Mouse (Mus musculus) effector memory CD4-positive, alpha-beta T cell, adult 7 months (primary cell): Measurements from ENCODE around the gene Cyp2b19. TPM values are rescaled to one million over a fixed set of nuclear protein-coding genes. Genes with fewer than 3 reads are reported as not detected.

Experiments
- polyA plus RNA-seq: library from polyadenylated mRNA; unstranded; fragments of 100-300 nt; shearing (Covaris generic); gene quantifications from one replicate; pipeline ENCODE4 v1.2.1, GENCODE M21; 2017

The Cyp2b19 gene
- polyA plus RNA-seq = not detected

GRCm38 (mm10) chr7:26756842-26757241, at the start of gene Cyp2b19:
TSS of gene Cyp2b19 (plus strand) at chr7:26757142.

GRCm38 (mm10) chr7:26808592-26808991, 51.6 kb downstream of the Cyp2b19 start, which contains the start of gene Cyp2g1:
TSS of gene Cyp2g1 (plus strand) at chr7:26808892.

Other genes with a start within 250 kb of the Cyp2b19 start
- gene Nlrp9a, start 222.1 kb upstream of the Cyp2b19 start, polyA plus RNA-seq = not detected
- 0.17 TPM for gene Vmn1r185, start 138.7 kb upstream of the Cyp2b19 start, polyA plus RNA-seq
- 0.23 TPM for gene Cyp2b23, start 70.7 kb upstream of the Cyp2b19 start, polyA plus RNA-seq
- not detected for gene Cyp2g1, start 51.8 kb downstream of the Cyp2b19 start, polyA plus RNA-seq
- not detected for gene Cyp2a5, start 78.2 kb downstream of the Cyp2b19 start, polyA plus RNA-seq
- gene Cyp2a22, start 182.2 kb downstream of the Cyp2b19 start, polyA plus RNA-seq = not detected